Mouse (Mus musculus): Measurements from ENCODE around the gene Fam234a.

The Fam234a gene

GRCm38 (mm10) chr17:26162736-26163135, 81.3 kb downstream of the Fam234a start:
- DNase-seq = no peak

Measured in cerebellum, adult 11-12 months (tissue).